Mouse (Mus musculus) cerebellum, adult 9-11 months (tissue): ENCODE measurements around the gene Plod2.

Experiments used
- DNase-seq: peaks from one replicate; pipeline ENCODE4 v3.0.0; 2022

Gene Plod2

GRCm38 (mm10) chr9:92603541-92603940, 61.5 kb downstream of the Plod2 start:
- no peak for DNase-seq

- no peak for DNase-seq
These were observed 68.7 kb downstream of the Plod2 start for GRCm38 (mm10) chr9:92610628-92611267.

GRCm38 (mm10) chr9:92612641-92613040, 70.6 kb downstream of the Plod2 start:
- DNase-seq, result no peak

DNA sequence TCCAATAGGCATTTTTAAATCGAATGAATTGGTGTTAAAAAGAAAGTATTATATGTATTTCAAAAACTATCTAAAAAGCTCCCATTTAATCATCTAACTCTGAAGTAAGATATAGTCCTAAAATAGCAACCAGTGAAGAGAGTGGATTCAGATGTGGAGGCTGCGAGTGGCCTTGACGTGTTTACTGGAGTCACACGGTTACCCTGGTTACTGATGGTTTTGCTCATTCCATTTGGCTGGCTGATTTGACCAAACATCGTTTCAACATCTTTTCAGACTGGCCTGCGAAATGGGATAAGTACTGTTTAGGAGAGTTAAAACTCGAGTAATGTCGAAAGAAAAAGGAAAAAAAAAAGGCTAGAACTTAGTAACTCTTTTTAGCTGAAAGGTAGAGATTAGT, 71.2 kb downstream of the Plod2 start:
- DNase-seq, result no peak

GRCm38 (mm10) chr9:92616418-92616817, 74.4 kb downstream of the Plod2 start:
- no peak for DNase-seq

DNA sequence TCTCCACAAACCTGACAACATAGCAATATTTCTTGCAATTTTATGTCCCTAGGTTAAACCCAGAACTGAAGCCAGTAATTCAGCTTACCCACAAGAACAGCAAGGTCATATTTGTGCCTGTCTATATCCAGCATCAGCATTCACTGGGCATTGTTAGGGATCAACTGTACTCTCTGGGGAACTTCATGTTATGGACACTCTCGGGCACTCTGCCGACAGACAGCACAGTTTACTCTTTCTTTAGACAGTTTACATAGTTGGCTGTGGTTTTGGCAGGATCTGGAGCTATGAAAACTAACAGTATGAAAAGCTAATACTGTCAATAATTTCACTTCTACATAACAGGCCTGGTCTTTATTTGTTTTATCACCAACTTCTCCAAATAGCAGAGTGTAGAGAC, 75.4 kb downstream of the Plod2 start:
- DNase-seq, result no peak

- no peak for DNase-seq
These were observed 78.1 kb downstream of the Plod2 start for GRCm38 (mm10) chr9:92620088-92620487.

- DNase-seq, result no peak
These were observed 79.2 kb downstream of the Plod2 start for GRCm38 (mm10) chr9:92621246-92621645.

DNA sequence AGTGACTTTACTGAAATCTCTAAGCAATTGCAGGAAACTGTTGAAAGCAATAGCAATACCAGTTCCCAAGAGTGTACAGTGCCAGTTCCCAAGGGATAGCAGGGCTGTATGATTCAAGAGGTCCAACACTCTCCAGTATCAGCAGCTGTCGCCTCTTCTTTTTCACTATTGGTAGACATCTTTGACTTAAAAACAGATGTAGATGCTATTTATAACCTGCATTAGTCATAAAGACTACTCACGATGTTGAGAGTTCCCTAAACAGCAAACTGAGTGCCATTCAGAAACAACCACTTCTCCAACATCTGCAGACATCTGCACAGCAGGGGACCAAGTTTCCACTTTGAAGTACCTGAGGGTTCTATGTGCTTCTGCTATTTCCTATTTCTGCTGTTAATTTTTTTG, 79.9 kb downstream of the Plod2 start:
- DNase-seq, result no peak

DNA sequence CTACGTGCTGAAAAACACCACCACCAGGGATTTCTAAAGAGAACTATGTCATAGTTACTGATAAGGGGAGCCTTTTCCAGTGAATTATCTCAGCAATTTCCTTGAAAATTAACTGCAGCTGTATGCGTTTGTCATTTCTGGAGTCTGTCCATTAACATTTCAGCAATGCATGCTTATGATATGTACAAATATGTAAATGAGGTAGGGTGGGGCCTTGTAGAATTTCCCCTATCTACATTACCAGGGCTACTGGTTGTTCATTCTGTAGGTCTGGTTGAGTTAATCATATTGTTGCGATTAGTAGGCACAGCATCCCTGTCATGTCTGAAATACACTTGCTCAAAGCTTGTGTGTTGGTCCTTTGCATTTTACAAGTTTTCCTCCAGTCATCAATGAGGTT, 92.8 kb downstream of the Plod2 start:
- DNase-seq, result no peak

GRCm38 (mm10) chr9:92639200-92639897, 97.3 kb downstream of the Plod2 start:
- no peak for DNase-seq

DNA sequence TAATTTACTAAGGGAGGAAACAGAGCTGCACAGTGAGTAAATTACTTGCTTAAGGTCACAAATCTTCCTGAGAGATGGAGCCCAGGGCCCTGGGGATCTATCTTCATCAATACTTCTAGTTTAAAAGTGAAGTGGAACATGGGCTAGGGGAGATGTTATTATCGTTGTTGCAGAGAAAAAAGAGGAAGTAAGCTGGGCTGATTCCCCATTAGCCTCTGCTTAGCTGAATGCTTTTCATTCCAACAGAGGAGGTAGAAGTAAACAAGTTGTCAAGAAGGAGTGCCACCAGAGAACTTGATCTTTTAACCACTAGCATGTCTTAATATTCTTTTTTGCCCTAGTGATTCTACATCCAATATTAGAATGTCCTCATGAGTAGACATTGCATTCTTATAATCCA, 99.7 kb downstream of the Plod2 start:
- DNase-seq, result no peak
